Mouse (Mus musculus) hindbrain, embryonic 16.5 days (tissue): ENCODE measurements around the gene Ajm1. TPM values are rescaled to one million over a fixed set of nuclear protein-coding genes. Genes with fewer than 3 reads are reported as not detected.

Experiments used
- ATAC-seq: fragments of 200-750 bp; cut with Nextera tagmentation; 2 replicates; pipeline ENCODE4 v1.8.0; 2017; ENCODE audit warnings: moderate TSS enrichment, moderate library complexity
- H3K27ac ChIP-seq: fragments of 300-500 bp; sonication (generic); 2 replicates; pipeline ENCODE4 v1.5.1; 2014; ENCODE audit warnings: low read depth, mild to moderate bottlenecking, control low read depth, low read length, moderate library complexity
- H3K27me3 ChIP-seq: fragments of 300-500 bp; sonication (generic); replicated peaks from 2 replicates; pipeline ENCODE4 v1.6.1; 2014; ENCODE audit warnings: low read length; ENCODE audit not compliant: control insufficient read depth, insufficient read depth
- H3K36me3 ChIP-seq: fragments of 300-500 bp; sonication (generic); 2 replicates; pipeline ENCODE4 v1.6.1; 2014; ENCODE audit warnings: mild to moderate bottlenecking, low read length, moderate library complexity, mixed read lengths; ENCODE audit not compliant: control insufficient read depth, insufficient read depth
- H3K4me1 ChIP-seq: fragments of 300-500 bp; sonication (generic); 2 replicates; pipeline ENCODE4 v1.6.1; 2014; ENCODE audit warnings: low read depth, low read length; ENCODE audit not compliant: control insufficient read depth, insufficient read depth
- H3K4me2 ChIP-seq: fragments of 300-500 bp; sonication (generic); 2 replicates; pipeline ENCODE4 v1.6.1; 2014; ENCODE audit warnings: mild to moderate bottlenecking, low read length, control low read depth, moderate library complexity
- H3K4me3 ChIP-seq: fragments of 300-500 bp; sonication (generic); 2 replicates; pipeline ENCODE4 v1.5.1; 2014; ENCODE audit warnings: mild to moderate bottlenecking, low read length, control low read depth, moderate library complexity
- H3K9ac ChIP-seq: fragments of 300-500 bp; sonication (generic); 2 replicates; pipeline ENCODE4 v1.6.1; 2014; ENCODE audit warnings: low read depth, mild to moderate bottlenecking, control low read depth, low read length, moderate library complexity
- H3K9me3 ChIP-seq: fragments of 300-500 bp; sonication (generic); 2 replicates; pipeline ENCODE4 v1.6.1; 2014; ENCODE audit warnings: mild to moderate bottlenecking, low read length, moderate library complexity; ENCODE audit not compliant: control insufficient read depth
- WGBS: fragments of 180-500 bp; shearing (Covaris S2); extraction: QIAGEN DNeasy Blood & Tissue Kit; methylation state at CpG from one replicate; pipeline ENCODE4 v1.1.7; 2014; 5-methylcytosine and 5-hydroxymethylcytosine counted together
- polyA plus RNA-seq: library from polyadenylated mRNA; unstranded; fragments of >200 nt; fragmentation: Nextera tagmentation; extraction: Ambion mirVana; gene quantifications from 2 replicates; pipeline ENCODE4 v1.2.1, GENCODE M21; 2015

Ajm1 gene
- polyA plus RNA-seq, 1 experiment from 2014 or later = 15.1 TPM

- H3K4me1 ChIP-seq = peaks cover 28% of the 10 kb centered on the region
- no peak overlapping the region for H3K4me3 ChIP-seq
- WGBS = 97% methylated on average over 2 of the region's 2 CpGs
Measured at GRCm38 (mm10) chr2:25573068-25573467, 8.5 kb downstream of the Ajm1 start.

GRCm38 (mm10) chr2:25571221-25571620 is 10.3 kb downstream of the Ajm1 start:
- Histone ChIP-seq H3K27me3 (peaks cover 2% of the 10 kb centered on the region), H3K4me1 (peaks cover 19% of the 10 kb centered on the region), H3K4me3 (no peak overlapping the region), H3K9ac (no peak overlapping the region), H3K4me2 (no peak overlapping the region), H3K36me3 (peaks cover 2% of the 10 kb centered on the region; the same call in 1 of the 2 replicates), H3K27ac (no peak overlapping the region), H3K9me3 (no peaks in the 10 kb centered on the region)
- no peak for ATAC-seq
- 95% methylated on average over 4 of the region's 4 CpGs for WGBS

More at GRCm38 (mm10) chr2:25573068-25573467, 8.5 kb downstream of the Ajm1 start:
- Histone ChIP-seq H3K4me2 (no peak overlapping the region), H3K27ac (no peak overlapping the region), H3K27me3 (peaks cover 20% of the 10 kb centered on the region), H3K9me3 (no peaks in the 10 kb centered on the region), H3K36me3 (peaks cover 10% of the 10 kb centered on the region), H3K9ac (0 out of 2 replicates have a peak overlapping the region, but pooled peaks have one; percentile 19)
- no peak for ATAC-seq

- Histone ChIP-seq H3K4me1 (peaks cover 13% of the 10 kb centered on the region), H3K36me3 (peaks cover 7% of the 10 kb centered on the region; the same call in 1 of the 2 replicates), H3K27ac (no peak overlapping the region), H3K4me3 (no peak overlapping the region), H3K27me3 (no peaks in the 10 kb centered on the region), H3K9me3 (no peaks in the 10 kb centered on the region), H3K4me2 (no peak overlapping the region), H3K9ac (no peak overlapping the region)
- no peak for ATAC-seq
- 95% methylated on average over 3 of the region's 3 CpGs for WGBS
Measured at GRCm38 (mm10) chr2:25569323-25569722, 12.2 kb downstream of the Ajm1 start.

- Histone ChIP-seq H3K4me2 (no peak overlapping the region), H3K27me3 (no peaks in the 10 kb centered on the region), H3K36me3 (peaks cover 7% of the 10 kb centered on the region; the same call in 1 of the 2 replicates), H3K4me1 (peaks cover 6% of the 10 kb centered on the region), H3K4me3 (no peak overlapping the region), H3K9me3 (no peaks in the 10 kb centered on the region), H3K9ac (no peak overlapping the region), H3K27ac (no peak overlapping the region)
- ATAC-seq = no peak
- 96% methylated on average over 6 of the region's 6 CpGs for WGBS
Measured at GRCm38 (mm10) chr2:25568473-25569019, 13.0 kb downstream of the Ajm1 start.

GRCm38 (mm10) chr2:25566558-25566957 is 15.0 kb downstream of the Ajm1 start:
- WGBS = 85% methylated on average over 6 of the region's 6 CpGs
- ATAC-seq = no peak
- Histone ChIP-seq H3K27ac (no peak overlapping the region), H3K4me1 (no peaks in the 10 kb centered on the region), H3K9ac (no peak overlapping the region), H3K4me3 (no peak overlapping the region), H3K9me3 (no peaks in the 10 kb centered on the region), H3K27me3 (no peaks in the 10 kb centered on the region), H3K4me2 (no peak overlapping the region), H3K36me3 (peaks cover 22% of the 10 kb centered on the region)

- peak; percentile 14; the same call in 1 of the 2 replicates for ATAC-seq
- 88% methylated on average over 8 of the region's 8 CpGs for WGBS
Measured at GRCm38 (mm10) chr2:25565741-25566140, 15.8 kb downstream of the Ajm1 start.

GRCm38 (mm10) chr2:25561946-25562345 is 19.6 kb downstream of the Ajm1 start:
- Histone ChIP-seq H3K9ac (no peak overlapping the region), H3K27me3 (no peaks in the 10 kb centered on the region), H3K4me3 (no peak overlapping the region), H3K4me2 (no peak overlapping the region), H3K9me3 (no peaks in the 10 kb centered on the region), H3K36me3 (peaks cover 35% of the 10 kb centered on the region), H3K27ac (no peak overlapping the region), H3K4me1 (peaks cover 16% of the 10 kb centered on the region)
- ATAC-seq = no peak
- 82% methylated on average over 9 of the region's 9 CpGs for WGBS

More at GRCm38 (mm10) chr2:25565741-25566140, 15.8 kb downstream of the Ajm1 start:
- no peaks in the 10 kb centered on the region for H3K27me3 ChIP-seq
- H3K27ac ChIP-seq = no peak overlapping the region
- H3K9me3 ChIP-seq = no peaks in the 10 kb centered on the region
- H3K9ac ChIP-seq = no peak overlapping the region
- no peaks in the 10 kb centered on the region for H3K4me1 ChIP-seq
- H3K36me3 ChIP-seq = peaks cover 31% of the 10 kb centered on the region
- H3K4me2 ChIP-seq = no peak overlapping the region
- no peak overlapping the region for H3K4me3 ChIP-seq

GRCm38 (mm10) chr2:25560551-25560950 is 21.0 kb downstream of the Ajm1 start:
- Histone ChIP-seq H3K4me3 (no peak overlapping the region), H3K4me2 (no peak overlapping the region), H3K4me1 (peaks cover 22% of the 10 kb centered on the region), H3K27ac (no peak overlapping the region), H3K27me3 (no peaks in the 10 kb centered on the region), H3K9me3 (no peaks in the 10 kb centered on the region), H3K9ac (no peak overlapping the region), H3K36me3 (peaks cover 33% of the 10 kb centered on the region)
- WGBS = 94% methylated on average over 8 of the region's 8 CpGs
- no peak for ATAC-seq

GRCm38 (mm10) chr2:25558774-25559173 is 22.8 kb downstream of the Ajm1 start:
- Histone ChIP-seq H3K27ac (no peak overlapping the region), H3K9me3 (no peaks in the 10 kb centered on the region), H3K4me2 (peak overlapping the region; percentile 97), H3K27me3 (no peaks in the 10 kb centered on the region), H3K4me3 (peak overlapping the region; percentile 96), H3K9ac (peak overlapping the region; percentile 98), H3K36me3 (peaks cover 29% of the 10 kb centered on the region), H3K4me1 (peaks cover 22% of the 10 kb centered on the region)
- ATAC-seq = no peak
- WGBS = 76% methylated on average over 6 of the region's 6 CpGs
